Mouse (Mus musculus): ENCODE results near the gene Cdk2ap2. TPM values are rescaled to one million over a fixed set of nuclear protein-coding genes. Genes with fewer than 3 reads are reported as not detected.

The Cdk2ap2 gene
- polyA plus RNA-seq, 2 experiments, result 52.5 to 101 TPM

DNA sequence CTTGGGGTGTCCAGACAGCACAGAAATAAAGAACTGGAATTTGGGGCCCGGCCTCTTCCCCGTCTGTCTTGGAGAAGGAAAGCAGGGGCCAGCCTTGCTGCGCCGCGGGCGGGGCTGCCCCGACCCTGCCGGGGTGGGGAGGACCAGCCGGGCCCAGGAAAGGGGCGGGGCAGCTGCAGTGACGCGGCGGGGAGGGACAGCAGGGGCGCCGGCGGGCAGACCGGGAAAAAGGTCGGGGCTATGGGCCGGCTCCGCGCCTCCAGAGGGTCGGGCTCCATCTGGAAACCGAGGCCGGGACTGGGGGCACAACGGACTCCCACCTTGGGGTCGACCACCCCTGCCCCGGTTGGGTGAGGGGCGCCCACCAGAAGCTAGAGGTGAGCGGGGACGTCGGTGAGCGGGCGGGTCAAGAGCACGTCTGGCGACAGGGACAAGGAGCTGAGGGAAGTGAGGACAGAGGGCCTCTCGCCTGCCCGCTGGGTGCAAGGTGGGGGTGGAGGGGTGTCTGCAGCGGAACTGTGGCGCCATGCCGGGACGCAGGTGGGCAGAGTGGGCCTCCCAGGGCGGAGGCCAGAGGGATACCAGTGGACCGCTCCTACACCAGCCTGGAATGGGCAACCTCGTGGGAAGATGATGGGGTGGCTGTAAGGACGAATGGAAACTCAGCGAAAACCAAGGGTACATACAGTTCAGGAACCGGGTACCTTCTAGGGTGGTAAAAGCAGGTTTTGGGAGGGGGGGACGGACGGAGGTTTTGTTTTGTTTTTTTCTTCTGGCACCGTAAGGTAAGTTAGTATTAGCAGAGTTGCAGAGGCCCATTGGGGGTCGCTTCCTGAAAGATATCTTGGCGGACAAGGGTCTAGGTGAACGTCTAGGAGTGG, 3.1 kb downstream of the Cdk2ap2 start, which contains the start of gene Pitpnm1:
Gene Pitpnm1, plus strand, starts transcription at position 162 of the 881 bp plus-strand sequence.
- TF ChIP-seq CTCF (IDR thresholded peaks at IDR 0.05; ENCODE audit: low read depth), result no peak
- no peak for TF ChIP-seq EP300 (IDR thresholded peaks at IDR 0.05; ENCODE audit: low read depth)
- DNase-seq (ENCODE audit: low read depth in 3 of 3, low spot score in 3 of 3), result no peak
- Histone ChIP-seq H3K27ac (peak within 1 kb of the TSS; percentile 46), H3K36me3 (replicated peaks; ENCODE audit: control insufficient read depth, insufficient read depth, low read depth) (no peaks in the 10 kb centered on the region), H3K4me3 (ENCODE audit: insufficient read depth in 1 of 2, low read depth in 2 of 2, low read length in 2 of 2) (peak within 1 kb of the TSS; percentile 55 to 58), H3K4me1 (replicated peaks; ENCODE audit: control insufficient read depth in 2 of 2, insufficient read depth in 2 of 2, low read length in 1 of 2) (peaks cover 24 to 29% of the 10 kb centered on the region in 2 experiments), H3K27me3 (ENCODE audit: control insufficient read depth, insufficient read depth, low read length) (peaks cover 28% of the 10 kb centered on the region), H3K4me2 (ENCODE audit: low read depth) (peak within 1 kb of the TSS; percentile 98), H3K9me3 (ENCODE audit: control insufficient read depth, low read length) (no peaks in the 10 kb centered on the region), H3K9ac (replicated peaks) (peak within 1 kb of the TSS; percentile 60)
- whole genome bisulfite sequencing (ENCODE audit: insufficient replicate concordance), result 1% methylated on average over 53 of the region's 53 CpGs
- ATAC-seq (ENCODE audit: insufficient read depth), result no peak

DNA sequence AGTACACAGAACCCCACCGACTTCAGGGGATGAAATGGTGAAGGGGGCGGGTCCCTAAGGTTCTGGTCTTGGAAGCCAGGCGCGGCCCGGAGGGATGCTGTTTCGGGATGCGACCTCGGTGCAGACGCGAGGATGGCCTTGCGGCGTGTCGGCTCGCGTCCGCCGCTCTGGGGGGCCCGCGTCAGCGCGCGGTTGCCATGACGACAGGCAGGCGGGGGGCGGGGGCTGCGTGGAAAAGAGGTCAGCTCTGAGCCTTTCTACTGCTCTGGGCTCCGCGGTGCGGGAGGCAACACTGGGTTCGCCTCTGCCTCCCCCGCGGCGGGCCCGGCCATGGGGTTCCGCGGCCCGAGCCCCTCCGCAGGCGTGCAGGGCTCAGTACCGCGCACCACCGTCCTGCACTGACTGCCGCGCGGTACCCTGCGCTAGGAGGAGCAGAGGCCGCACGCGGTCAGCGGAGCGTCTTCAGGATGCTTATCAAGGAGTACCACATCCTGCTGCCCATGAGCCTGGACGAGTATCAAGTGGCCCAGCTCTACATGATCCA, 3.8 kb downstream of the Cdk2ap2 start:
- peaks cover 28% of the 10 kb centered on the region for H3K27me3 ChIP-seq (ENCODE audit: control insufficient read depth, insufficient read depth, low read length)
- TF ChIP-seq CTCF (IDR thresholded peaks at IDR 0.05; ENCODE audit: low read depth) (no peak), EP300 (IDR thresholded peaks at IDR 0.05; ENCODE audit: low read depth) (no peak)
- no peak for DNase-seq (ENCODE audit: low read depth in 3 of 3, low spot score in 3 of 3)
- WGBS (ENCODE audit: insufficient replicate concordance), result 2% methylated on average over 52 of the region's 52 CpGs
- H3K9me3 ChIP-seq (ENCODE audit: control insufficient read depth, low read length), result no peaks in the 10 kb centered on the region
- no peak for ATAC-seq (ENCODE audit: insufficient read depth)
- H3K4me2 ChIP-seq (ENCODE audit: low read depth), result peak overlapping the region; percentile 90
- peaks cover 24 to 29% of the 10 kb centered on the region in 2 experiments for H3K4me1 ChIP-seq (replicated peaks; ENCODE audit: control insufficient read depth in 2 of 2, insufficient read depth in 2 of 2, low read length in 1 of 2)
- no peak overlapping the region for H3K27ac ChIP-seq
- H3K4me3 ChIP-seq (ENCODE audit: insufficient read depth in 1 of 2, low read depth in 2 of 2, low read length in 2 of 2), result peak overlapping the region; percentile 55 to 58
- H3K36me3 ChIP-seq (replicated peaks; ENCODE audit: control insufficient read depth, insufficient read depth, low read depth), result no peaks in the 10 kb centered on the region
- H3K9ac ChIP-seq (replicated peaks), result no peak overlapping the region

DNA sequence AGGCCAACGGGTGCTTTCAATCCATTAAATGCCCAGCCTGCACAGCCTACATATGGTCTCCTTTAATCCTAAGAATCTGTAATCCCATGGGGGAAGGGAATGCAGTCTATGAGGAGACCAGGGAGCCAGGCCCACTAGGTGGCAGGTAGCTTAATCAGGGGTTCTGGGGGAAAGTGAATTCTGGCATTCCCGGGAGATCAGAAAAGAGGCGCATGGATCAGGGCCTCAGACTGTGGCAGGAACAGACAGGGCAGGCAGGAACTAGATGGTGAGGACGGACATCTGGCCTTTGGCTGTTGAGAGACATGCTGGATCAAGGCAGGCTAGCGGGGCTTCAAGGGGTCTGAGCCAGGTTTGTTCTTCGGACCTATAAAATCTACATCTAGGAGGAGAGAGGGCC, 4.5 kb downstream of the Cdk2ap2 start:
- H3K4me2 ChIP-seq (ENCODE audit: low read depth), result no peak overlapping the region
- TF ChIP-seq CTCF (IDR thresholded peaks at IDR 0.05; ENCODE audit: low read depth), result no peak
- no peak for TF ChIP-seq EP300 (IDR thresholded peaks at IDR 0.05; ENCODE audit: low read depth)
- H3K9ac ChIP-seq (replicated peaks), result no peak overlapping the region
- H3K4me3 ChIP-seq (ENCODE audit: insufficient read depth in 1 of 2, low read depth in 2 of 2, low read length in 2 of 2), result no peak overlapping the region
- H3K36me3 ChIP-seq (replicated peaks; ENCODE audit: control insufficient read depth, insufficient read depth, low read depth), result no peaks in the 10 kb centered on the region
- ATAC-seq (ENCODE audit: insufficient read depth), result no peak
- H3K27me3 ChIP-seq (ENCODE audit: control insufficient read depth, insufficient read depth, low read length), result peaks cover 28% of the 10 kb centered on the region
- no peak for DNase-seq (ENCODE audit: low read depth in 3 of 3, low spot score in 3 of 3)
- no peaks in the 10 kb centered on the region for H3K9me3 ChIP-seq (ENCODE audit: control insufficient read depth, low read length)
- 83% methylated on average over 6 of the region's 6 CpGs for WGBS (ENCODE audit: insufficient replicate concordance)
- H3K27ac ChIP-seq, result no peak overlapping the region
- peaks cover 21 to 23% of the 10 kb centered on the region in 2 experiments for H3K4me1 ChIP-seq (replicated peaks; ENCODE audit: control insufficient read depth in 2 of 2, insufficient read depth in 2 of 2, low read length in 1 of 2)

DNA sequence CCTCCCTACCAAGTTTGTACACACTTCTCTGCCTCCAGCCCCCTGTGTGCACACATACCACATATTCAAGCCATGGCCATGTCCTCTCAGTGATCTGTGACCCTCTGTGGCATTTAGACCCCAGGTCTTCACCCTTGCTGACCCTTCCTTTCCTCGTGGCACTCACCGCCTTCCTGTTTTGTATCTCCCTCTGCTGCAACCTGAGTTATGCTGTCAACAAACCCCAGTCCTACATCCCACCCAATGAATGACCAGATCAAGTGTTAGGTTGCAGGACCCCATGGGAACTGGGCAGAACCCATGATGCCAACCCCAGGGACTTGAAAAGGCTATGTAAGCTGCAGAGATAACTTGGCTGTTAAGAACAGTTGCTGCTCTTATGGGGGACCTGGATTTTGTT, 5.1 kb downstream of the Cdk2ap2 start:
- Histone ChIP-seq H3K27me3 (ENCODE audit: control insufficient read depth, insufficient read depth, low read length) (peaks cover 28% of the 10 kb centered on the region), H3K9me3 (ENCODE audit: control insufficient read depth, low read length) (no peaks in the 10 kb centered on the region), H3K4me3 (ENCODE audit: insufficient read depth in 1 of 2, low read depth in 2 of 2, low read length in 2 of 2) (no peak overlapping the region), H3K4me1 (replicated peaks; ENCODE audit: control insufficient read depth in 2 of 2, insufficient read depth in 2 of 2, low read length in 1 of 2) (peaks cover 19 to 22% of the 10 kb centered on the region in 2 experiments), H3K27ac (no peak overlapping the region), H3K4me2 (ENCODE audit: low read depth) (no peak overlapping the region), H3K9ac (replicated peaks) (no peak overlapping the region), H3K36me3 (replicated peaks; ENCODE audit: control insufficient read depth, insufficient read depth, low read depth) (no peaks in the 10 kb centered on the region)
- DNase-seq (ENCODE audit: low read depth in 3 of 3, low spot score in 3 of 3) (no peak), ATAC-seq (ENCODE audit: insufficient read depth) (no peak)
- 61% methylated on average over 2 of the region's 2 CpGs for WGBS (ENCODE audit: insufficient replicate concordance)
- no peak for TF ChIP-seq EP300 (IDR thresholded peaks at IDR 0.05; ENCODE audit: low read depth)
- no peak for TF ChIP-seq CTCF (IDR thresholded peaks at IDR 0.05; ENCODE audit: low read depth)

DNA sequence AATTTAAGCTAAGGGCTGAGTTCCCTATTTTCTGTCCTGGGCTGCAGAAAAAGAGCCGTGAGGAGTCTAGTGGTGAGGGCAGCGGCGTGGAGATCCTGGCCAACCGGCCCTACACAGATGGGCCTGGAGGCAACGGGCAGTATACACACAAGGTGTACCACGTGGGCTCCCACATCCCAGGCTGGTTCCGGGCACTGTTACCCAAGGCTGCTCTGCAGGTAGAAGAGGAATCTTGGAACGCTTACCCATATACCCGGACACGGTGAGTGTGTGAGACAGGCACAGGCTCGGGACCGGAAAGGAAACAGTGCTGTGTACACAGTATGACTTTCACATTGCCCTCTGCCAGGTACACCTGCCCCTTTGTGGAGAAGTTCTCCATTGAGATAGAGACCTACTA, 5.6 kb downstream of the Cdk2ap2 start:
- ATAC-seq (ENCODE audit: insufficient read depth) (no peak), DNase-seq (ENCODE audit: low read depth in 3 of 3, low spot score in 3 of 3) (no peak)
- Histone ChIP-seq H3K4me3 (ENCODE audit: insufficient read depth in 1 of 2, low read depth in 2 of 2, low read length in 2 of 2) (no peak overlapping the region), H3K36me3 (replicated peaks; ENCODE audit: control insufficient read depth, insufficient read depth, low read depth) (no peaks in the 10 kb centered on the region), H3K9ac (replicated peaks) (no peak overlapping the region), H3K27me3 (ENCODE audit: control insufficient read depth, insufficient read depth, low read length) (peaks cover 28% of the 10 kb centered on the region), H3K4me1 (replicated peaks; ENCODE audit: control insufficient read depth in 2 of 2, insufficient read depth in 2 of 2, low read length in 1 of 2) (peaks cover 18 to 21% of the 10 kb centered on the region in 2 experiments), H3K4me2 (ENCODE audit: low read depth) (no peak overlapping the region), H3K9me3 (ENCODE audit: control insufficient read depth, low read length) (no peaks in the 10 kb centered on the region), H3K27ac (no peak overlapping the region)
- TF ChIP-seq CTCF (IDR thresholded peaks at IDR 0.05; ENCODE audit: low read depth), result no peak
- no peak for TF ChIP-seq EP300 (IDR thresholded peaks at IDR 0.05; ENCODE audit: low read depth)
- 82% methylated on average over 12 of the region's 12 CpGs for WGBS (ENCODE audit: insufficient replicate concordance)

All from liver, embryonic 14.5 days (tissue).